9 mouse cellular contexts compared by ENCODE assay signal in the genomic region with DNA sequence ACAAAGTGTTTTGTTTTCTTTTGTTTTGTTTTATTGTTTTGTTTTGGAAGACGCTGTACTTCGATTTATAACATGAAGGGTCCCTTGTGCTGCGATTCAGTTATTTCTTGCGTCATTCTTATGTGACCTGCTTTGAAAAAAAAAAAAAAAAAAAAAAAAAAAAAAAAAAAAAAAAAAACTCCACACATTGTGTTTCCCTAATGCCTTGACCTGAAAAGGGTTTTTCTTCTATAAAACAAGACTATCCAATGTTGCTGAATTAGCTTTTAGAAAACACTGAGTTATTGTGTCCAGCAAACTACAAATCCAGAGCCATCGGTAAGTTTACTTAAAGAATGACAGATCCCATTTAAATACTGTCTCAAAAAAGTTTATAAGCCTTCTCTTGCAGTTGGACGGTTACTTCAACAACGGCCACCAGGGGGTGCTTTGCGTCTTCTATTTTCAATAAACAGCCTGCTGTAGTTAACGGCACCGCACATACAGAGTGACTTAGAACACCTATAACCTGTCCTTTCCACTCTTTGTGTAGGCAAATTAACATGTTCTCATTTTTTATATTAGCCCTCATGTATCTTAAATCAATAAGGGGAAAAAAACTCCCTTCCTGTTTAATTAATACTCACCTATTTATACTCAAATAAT.
DNase-seq lines count a peak whose midpoint lies in the region; ATAC-seq lines count a peak whose summit lies in the region.
"Had no signal": no experiment of that assay in that cellular context is flagged by ENCODE, and none has a peak within 500 bp of the region (broad histone marks: within the 10 kb centered on the region; RNA-seq: fewer than 3 reads in every experiment).

No protein-coding gene starts in this region.

- 10% methylated on average over 10 of the region's 10 CpGs for WGBS in forebrain, embryonic 13.5 days
- 12% methylated on average over 10 of the region's 10 CpGs for WGBS in hindbrain, embryonic 16.5 days

- H3K9ac ChIP-seq in forebrain, embryonic 13.5 days: no peak overlapping the region
- no peak overlapping the region for H3K9ac ChIP-seq in hindbrain, embryonic 16.5 days (ENCODE audit: low read depth, low read length)
- H3K9ac ChIP-seq: liver, embryonic 15.5 days had no signal

- no peaks in the 10 kb centered on the region for H3K27me3 ChIP-seq in forebrain, embryonic 13.5 days
- H3K27me3 ChIP-seq in hindbrain, embryonic 16.5 days (replicated peaks; ENCODE audit: control insufficient read depth, insufficient read depth, low read length): no peaks in the 10 kb centered on the region
- H3K27me3 ChIP-seq: liver, embryonic 15.5 days had no signal

- no peak overlapping the region for H3K27ac ChIP-seq in forebrain, embryonic 13.5 days
- no peak overlapping the region for H3K27ac ChIP-seq in hindbrain, embryonic 16.5 days (ENCODE audit: low read depth, low read length)
- H3K27ac ChIP-seq: liver, embryonic 15.5 days had no signal

- DNase-seq in MEL-GATA-1-ER (ENCODE audit: extremely low read depth, low read depth): peak; percentile 72
- DNase-seq in brain, embryonic 18.5 days (ENCODE audit: low read depth, low spot score): peak; percentile 64
- peak; percentile 75 to 78 for DNase-seq in layer of hippocampus, postnatal 36 days
- DNase-seq in right cerebral cortex, postnatal 25 days: peak; percentile 73
- DNase-seq in yolk sac, embryonic 10.5 days (ENCODE audit: low spot score): peak; percentile 50

- H3K4me1 ChIP-seq in forebrain, embryonic 13.5 days: no peaks in the 10 kb centered on the region; the same call in 1 of the 2 replicates
- no peaks in the 10 kb centered on the region for H3K4me1 ChIP-seq in hindbrain, embryonic 16.5 days (ENCODE audit: control insufficient read depth, insufficient read depth, low read depth, low read length)
- H3K4me1 ChIP-seq: liver, embryonic 15.5 days had no signal

- no peak overlapping the region for H3K4me2 ChIP-seq in forebrain, embryonic 13.5 days
- H3K4me2 ChIP-seq in hindbrain, embryonic 16.5 days (ENCODE audit: low read length): no peak overlapping the region
- H3K4me2 ChIP-seq: liver, embryonic 15.5 days had no signal

- H3K9me3 ChIP-seq in forebrain, embryonic 13.5 days (replicated peaks): no peaks in the 10 kb centered on the region
- H3K9me3 ChIP-seq in hindbrain, embryonic 16.5 days (ENCODE audit: control insufficient read depth, low read length): no peaks in the 10 kb centered on the region
- H3K9me3 ChIP-seq: liver, embryonic 15.5 days had no signal

- ATAC-seq in forebrain, embryonic 13.5 days: peak; percentile 66; the same call in 1 of the 2 replicates
- ATAC-seq in hindbrain, embryonic 16.5 days: peak; percentile 72; the same call in 1 of the 2 replicates
- peak; percentile 76 for ATAC-seq in megakaryocyte progenitor cell, adult 5-6 weeks (replicated peaks; ENCODE audit: poor library complexity)

- H3K4me3 ChIP-seq in forebrain, embryonic 13.5 days: no peak overlapping the region
- no peak overlapping the region for H3K4me3 ChIP-seq in hindbrain, embryonic 16.5 days (ENCODE audit: low read length)
- H3K4me3 ChIP-seq: liver, embryonic 15.5 days had no signal

- no peaks in the 10 kb centered on the region for H3K36me3 ChIP-seq in forebrain, embryonic 13.5 days (ENCODE audit: poor library complexity, severe bottlenecking)
- no peaks in the 10 kb centered on the region for H3K36me3 ChIP-seq in hindbrain, embryonic 16.5 days (ENCODE audit: control insufficient read depth, insufficient read depth, low read length)
- H3K36me3 ChIP-seq: liver, embryonic 15.5 days had no signal
